Mouse (Mus musculus): Measurements from ENCODE around the gene Dop1b.

The Dop1b gene

DNA sequence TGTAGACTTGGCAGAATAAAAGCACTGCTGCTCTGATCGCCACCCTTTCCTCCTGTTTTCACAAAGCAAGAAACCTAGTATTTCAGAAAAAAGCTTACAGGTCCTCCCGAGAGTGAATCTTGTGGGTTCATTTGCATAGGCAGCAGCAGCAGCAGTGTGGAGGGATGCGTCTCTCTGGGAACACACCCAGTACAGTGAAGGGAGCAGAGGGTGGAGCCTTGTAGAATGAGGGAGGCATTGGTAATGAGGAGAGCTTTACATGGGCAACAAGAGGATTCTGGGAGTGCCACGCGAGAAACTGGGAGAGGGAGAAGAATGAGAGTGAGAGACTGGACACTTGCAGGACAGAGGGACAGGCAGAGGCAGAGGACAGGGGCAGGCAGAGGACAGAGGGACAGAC, 2.7 kb downstream of the Dop1b start:
- no peak for DNase-seq

DNA sequence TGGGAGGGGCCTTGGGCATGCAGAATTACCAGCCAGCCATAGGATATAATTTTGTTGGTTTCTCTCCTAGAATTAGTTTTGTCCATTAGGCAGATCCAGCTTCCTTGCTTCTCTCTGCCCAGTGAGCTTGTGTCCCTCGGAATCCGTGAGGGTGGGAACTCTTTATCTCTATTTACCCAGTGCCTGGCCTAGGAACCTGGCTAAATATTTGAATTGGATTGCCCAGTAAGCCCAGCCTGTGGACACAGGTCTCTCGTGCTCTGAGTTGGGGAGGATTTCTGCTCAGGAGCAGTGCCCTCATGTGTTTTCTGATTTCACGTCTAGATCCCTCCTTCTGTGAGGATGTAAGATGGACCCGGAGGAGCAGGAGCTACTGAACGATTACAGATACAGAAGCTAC, 4.1 kb downstream of the Dop1b start:
- DNase-seq = no peak

DNA sequence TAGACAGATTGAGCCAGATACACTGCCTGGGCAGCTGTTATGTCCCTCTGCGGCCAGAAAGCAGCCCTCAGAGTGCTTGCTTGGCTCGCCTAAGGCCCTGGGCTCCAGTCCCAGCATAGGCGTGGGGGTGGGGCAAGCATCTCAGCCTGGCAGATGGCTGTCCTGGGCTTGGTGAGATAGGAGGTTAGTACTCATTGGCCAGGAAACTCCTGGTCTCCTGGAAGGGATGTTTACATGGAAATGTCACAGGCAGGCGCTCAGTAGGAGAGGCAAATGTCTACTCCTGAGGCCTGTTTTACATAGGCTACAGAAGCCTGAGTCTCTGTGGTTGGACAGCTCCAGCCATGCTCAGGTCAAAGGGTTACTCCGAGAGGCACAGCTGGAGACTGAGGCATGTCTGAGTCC, 5.6 kb downstream of the Dop1b start:
- peak; percentile 82 for DNase-seq

DNA sequence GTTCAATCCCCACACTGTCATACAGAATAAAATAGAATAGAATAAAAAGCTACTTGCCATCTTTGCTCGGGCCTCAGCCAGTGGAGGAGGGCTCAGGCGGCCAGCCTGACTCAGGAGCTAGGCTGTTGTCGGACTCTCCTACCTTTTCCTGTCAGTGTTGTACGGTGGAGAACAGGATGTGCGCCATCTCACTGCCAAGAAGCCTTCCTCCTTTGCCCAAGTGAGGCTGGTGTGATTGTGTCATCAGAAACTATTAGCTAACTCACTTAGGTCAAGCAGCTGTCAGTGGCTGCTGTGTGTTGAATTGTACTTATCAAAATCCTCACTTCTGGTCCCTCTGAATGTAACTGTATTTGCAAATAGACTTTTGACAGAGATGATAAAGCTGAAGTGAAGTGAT, 10.1 kb downstream of the Dop1b start:
- DNase-seq = no peak

DNA sequence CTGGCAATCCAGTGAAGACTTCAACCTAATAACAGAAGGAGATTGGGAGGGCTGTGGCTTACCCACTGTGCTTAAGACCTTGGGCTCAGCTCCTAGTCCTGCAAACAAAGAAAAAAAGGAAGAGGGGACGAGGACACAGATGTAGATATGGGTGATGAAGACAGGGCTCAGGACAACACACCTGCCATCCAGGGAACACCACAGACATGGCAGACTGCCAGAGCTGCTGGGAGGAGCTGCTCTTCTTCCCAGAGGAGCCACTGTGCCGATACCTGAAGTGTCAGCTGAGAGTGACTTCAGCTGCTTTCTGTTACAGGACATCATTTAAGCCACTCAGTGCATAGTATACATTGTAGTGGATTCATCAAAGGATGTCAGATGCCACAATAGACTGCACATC, 10.8 kb downstream of the Dop1b start:
- no peak for DNase-seq

DNA sequence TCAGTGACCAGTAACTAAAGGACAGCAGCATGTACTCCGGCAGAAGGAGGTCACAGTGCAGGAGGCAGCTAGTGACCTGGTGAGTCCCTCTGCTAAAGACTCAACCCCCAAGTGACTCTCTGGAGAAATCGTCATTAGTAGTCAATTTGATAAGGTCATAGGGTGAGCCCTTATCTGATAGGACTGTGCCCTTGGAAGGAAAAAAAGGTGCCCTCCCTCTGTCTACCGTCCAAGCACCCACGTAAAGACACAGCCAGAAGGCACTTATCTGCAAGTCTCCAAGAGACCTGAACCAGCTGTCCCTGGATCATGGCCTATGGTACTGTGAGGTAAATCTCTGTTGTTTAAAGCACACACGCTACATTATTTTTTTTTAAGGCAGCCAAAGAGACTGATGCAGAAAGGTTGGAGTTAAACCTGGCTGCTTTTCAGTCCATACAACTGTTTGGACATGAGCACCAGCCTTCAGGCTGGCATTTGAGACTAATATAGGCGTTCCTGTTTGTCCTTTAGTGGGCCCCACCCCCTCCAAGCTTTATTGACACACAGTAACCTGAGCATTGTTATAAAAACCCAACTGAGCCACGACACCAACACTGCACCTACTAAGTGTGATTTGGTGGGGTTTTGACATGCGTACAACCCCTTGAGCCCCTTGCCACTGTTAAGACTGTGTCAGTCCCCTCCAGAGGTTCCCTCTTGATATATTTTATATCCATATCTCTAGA, 13.9 kb downstream of the Dop1b start:
- no peak for DNase-seq

DNA sequence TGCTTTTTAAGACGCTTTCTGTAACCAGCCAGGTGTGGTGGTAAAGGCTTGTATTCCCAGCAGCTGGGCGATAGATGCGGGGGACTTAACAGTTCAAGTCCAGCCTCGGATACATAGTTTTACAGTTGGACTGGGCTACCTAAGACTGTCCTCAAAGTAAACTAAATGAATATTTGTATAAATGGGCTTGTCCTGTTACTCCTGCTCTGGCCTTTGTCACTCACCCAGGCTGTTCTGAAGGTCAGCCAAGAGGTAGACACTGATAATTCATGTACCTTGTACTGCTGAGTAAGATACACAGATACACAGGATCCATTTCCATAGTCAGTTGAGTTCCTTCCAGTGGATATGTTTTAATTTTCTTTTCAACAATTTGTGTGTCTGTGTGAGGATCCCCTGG, 14.5 kb downstream of the Dop1b start:
- no peak for DNase-seq

DNA sequence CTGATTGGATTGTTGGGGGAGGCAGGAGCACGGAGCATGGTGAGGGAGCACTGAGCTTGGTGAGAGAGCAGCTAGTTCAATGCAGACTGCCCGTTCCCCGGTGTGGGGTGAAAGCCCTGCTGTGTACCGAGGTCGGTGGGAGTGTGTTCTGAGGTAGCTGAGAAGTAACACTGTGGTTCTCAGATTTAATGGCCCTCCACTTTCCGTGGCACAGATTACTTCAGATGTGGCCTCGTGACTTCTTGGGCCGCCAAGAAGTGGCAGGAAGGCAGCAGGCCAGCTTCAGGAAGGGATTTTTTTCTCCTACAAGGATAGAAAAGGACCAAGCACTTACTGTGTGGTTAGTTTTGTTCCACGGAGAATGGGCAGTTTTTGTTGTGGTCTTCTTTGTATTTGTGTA, 17.0 kb downstream of the Dop1b start:
- no peak for DNase-seq

DNA sequence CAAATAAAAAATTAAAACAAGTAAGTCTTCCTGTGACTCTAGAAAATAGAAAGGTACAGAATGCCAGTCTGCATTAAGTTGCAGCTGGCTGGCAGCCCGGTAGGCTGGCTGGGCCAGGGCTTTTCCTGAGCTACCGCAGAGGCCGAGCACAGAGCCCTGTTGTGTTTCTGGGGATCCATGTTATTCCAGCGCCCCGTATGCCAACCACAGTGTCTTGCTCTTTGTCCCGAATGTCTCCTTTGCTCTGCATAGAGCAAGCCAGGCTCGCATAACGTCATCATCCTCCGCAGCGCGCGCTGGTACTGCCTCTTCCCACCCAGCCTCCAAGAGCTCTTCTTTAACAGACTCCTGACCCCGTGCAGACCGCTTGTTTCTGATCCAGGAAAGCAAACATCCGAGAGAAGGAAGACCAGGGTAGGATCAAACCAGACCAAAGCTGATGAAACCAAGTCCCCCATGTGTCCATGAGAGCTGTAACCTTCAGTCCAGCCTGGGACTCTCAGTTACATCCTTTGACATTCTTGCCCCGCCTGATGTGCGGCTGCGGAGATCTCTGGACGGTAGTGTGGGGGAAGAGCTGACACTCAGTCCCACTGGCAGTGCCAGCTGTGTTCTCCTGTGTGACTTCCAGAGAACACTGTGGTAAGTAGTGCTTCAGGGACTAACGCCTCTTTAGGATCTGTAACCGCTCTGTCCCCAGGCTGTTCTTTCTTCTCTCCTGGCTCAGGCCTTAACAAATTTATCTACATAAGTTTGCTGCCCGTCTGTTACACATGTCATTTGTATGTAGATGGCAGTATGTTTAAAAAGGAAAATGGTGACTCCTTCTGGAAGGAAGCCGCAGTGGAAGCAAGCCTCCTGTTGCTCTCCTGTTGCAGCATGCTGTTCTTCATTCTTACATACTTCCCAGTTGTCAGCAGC, 18.4 kb downstream of the Dop1b start:
- peak; percentile 81 for DNase-seq

DNA sequence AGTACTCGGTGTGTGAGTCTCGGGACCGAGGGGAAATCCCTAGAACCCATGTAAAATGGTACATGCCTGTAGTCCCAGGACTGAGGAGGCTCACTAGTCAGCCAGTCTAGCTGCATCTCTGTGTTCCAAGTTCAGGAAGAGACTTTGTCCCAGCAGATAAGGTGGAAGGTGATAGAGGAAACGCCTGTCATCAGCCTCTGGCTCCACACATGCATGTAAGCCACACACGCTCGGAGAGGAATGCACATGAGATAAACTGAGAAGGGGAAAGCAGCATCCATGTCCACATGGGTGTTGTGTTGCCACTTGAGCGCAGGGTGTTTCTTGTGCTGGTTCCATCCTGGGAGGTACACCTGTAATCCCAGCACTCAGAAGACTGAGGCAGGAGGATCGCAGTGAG, 19.6 kb downstream of the Dop1b start:
- no peak for DNase-seq

DNA sequence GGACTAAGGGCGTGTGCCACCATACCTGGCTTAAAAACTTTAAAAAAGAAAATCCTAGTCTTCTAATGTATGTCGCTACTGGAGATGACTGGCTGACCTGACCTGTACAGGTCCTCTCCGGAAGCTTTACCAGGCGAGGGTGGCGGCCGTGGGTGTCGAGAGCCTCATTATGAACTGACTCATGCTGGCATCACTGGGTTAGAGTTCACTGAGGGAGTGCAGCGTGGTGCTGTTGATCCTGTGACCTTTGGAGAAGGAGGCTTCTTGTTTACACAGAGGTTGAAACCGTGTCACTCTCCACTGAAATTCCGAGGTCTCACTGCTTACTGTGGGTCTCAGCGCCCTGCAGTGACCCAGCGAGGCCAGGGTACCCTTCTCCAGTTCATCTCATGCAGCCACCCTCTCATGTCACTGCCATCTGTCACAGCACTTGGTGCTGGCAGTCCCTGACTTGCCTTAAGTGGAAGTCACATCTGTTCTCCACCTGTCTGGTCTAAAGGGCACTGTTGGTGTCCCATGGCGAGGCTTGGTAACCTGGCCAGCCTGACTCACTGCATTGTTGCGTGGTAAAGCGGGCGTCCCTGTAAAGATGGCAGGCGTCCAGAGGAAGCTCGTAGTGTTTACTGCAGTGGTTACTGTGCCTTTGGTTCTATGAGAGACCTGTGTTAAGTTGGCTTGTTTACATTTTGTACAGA, 21.3 kb downstream of the Dop1b start:
- no peak for DNase-seq

DNA sequence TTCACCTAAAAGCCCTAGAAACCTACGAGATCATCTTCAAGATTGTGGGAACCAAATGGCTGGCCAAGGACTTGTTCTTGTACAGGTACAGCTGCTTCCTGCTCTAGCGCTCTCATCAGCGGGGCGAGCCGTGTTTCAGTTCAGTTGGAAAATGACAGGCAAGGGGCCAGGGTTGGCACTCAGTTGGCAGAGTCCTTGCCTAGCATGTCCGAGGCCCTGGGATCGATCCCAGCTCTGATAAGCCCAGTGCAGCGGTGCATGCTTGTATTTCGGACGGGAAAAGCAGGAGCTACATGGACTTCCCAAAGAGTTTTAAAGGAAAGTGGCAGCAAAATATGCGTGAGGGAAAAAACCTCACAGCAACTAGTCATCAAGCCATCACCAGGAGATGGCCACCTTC, 27.5 kb downstream of the Dop1b start:
- DNase-seq = no peak

DNA sequence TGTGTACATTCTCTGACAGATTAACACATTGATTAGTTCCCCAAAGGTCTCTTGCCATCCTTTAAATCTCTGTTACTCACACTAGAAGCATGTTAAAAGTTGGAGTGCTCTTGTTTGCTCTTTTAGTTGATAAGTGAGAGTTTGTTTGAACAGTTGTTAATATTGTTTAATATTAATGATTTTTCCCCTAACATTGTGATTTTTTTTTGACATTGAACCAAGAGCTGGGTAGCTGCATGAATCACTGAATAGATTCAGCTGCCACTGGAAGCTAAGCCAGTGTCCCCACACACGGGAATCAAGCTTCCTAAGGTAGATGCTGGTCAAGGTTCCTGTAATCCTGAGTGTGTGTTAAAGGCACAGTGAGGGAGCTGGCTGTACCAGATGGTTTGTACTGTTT, 31.2 kb downstream of the Dop1b start:
- DNase-seq = no peak

DNA sequence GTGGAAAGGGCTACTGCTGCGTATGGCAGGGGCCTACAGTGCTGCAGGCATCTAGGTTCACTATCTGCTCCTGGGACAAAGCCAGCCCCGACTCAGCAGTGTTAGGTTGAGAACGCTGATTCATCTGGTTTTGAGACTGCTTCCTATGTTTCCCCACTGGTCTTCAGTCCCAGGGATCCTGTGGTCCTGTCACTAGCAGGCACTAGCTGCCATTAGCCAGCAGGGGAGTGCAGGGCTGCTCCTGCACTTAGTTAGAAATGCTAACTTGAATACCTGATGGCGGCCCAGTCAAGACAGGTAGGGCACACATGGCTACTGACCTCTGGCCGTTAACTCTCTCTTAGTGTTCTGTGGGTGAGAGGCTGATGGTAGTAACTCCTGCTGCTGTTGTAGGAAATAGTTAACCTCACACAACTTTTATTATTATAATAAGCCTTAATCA, 32.4 kb downstream of the Dop1b start:
- DNase-seq = no peak

DNA sequence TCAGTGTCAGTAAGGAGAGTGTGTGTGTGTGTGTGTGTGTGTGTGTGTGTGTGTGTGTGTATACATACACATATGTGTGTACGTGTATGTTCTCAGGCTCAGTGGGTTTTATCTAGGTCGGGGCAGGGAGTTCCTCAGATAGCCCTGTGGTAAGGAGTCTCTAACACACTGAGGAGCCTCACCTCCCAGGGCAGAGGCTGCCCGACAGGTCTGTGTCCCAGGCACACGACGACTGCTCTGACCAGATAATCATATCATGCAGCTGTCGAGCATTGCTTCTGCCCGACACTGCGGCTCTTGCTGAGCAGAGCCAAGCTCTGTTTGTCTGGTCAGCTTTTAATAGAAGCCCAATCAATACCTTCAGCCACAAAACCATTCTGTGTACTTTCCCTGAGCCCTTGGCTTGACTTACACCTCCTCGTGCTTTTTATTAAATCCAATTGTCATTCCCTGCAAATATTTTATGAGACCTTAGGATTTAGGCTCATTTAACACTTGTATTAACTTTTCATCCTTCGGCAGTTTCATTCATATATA, 33.2 kb downstream of the Dop1b start:
- no peak for DNase-seq

DNA sequence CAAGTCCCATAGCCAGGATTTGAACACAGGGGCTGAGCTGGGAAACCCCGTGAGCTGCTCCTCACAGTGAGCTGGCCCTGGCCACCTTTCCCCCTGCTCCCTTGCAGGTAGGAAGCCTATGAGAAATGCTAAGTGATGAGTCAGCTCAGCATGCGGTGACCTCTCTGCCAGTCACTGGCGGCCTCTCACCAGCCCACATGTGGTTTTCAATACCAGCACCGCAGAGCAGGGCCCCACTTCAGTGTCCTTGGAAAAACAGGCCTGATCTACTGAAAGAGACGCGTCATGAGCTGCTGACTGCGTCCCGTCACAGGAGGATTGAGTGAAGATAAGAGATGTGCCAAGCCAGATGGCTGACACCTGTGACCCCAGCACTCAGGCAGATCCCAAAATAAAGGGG, 34.7 kb downstream of the Dop1b start:
- no peak for DNase-seq

DNA sequence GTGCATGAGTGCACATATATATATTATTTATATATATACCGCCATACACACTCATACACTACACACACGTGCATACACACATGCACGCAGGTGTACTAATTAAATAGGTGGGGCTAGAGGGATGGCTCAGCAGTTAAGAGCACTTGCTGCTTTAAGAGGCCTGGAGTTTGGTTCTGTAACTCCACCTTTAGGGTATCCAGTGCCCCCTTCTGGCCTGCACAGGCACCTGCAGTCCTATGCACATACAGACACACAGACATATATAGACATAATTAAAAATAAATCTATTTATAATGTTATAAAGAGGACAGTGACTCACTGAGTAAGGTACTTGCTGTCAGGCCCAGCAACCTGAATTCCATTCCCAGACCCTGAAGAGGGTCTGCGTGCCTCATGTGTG, 35.3 kb downstream of the Dop1b start:
- DNase-seq = no peak

DNA sequence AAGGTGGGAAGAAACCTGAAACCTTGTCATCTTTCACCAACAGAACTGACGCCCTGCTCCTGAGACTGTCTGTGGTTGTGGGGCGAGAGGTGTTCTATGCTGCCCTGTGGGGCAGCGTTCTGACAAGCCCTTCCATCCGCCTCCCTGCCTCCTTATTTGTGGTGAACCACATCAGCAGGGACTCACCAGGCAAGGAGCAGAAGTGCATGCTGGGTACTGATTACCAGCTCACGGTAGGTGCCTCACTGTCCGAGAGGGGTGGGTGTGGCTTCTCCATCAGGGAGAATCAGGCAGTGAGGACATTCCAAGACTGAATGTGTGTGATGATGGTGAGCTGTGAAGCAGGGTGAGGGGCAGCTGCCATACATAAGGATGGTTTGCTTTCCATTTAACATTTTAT, 35.7 kb downstream of the Dop1b start:
- no peak for DNase-seq

DNA sequence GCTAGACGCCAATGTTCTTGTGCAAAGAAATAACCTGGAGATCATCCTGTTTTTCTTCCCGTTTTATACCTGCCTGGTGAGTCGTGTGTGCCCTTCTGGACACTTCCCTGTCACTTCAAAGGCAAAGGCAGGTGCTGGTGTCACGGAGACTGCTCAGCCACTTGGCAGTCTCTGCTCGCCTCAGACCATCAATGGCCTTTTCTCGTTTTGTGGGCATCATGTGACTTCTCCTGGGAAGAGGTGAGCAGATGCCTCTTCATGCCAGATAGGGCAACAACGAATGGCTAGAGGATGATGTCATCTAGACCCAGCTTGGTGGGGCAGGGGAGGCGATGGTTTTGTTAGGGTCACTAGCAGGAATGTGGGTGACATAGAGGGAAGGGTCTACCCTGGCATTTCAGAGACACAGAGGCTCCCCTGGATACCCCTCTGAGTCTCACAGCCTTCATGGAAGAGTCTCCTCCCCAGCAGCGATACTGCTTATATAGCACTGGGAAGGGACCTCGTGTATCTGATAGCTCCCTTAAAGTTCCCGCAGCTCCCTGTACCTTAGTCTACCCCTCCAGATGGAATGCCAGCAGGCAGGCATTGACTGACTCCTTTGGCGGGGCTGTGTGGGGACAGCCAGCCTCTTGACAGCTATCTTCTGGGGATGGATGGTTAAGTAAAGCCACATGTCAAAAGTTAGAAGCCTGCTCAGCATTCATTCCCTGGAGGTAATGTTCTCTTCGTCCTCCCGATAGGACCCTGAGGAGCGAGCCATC, 37.6 kb downstream of the Dop1b start:
- no peak for DNase-seq

DNA sequence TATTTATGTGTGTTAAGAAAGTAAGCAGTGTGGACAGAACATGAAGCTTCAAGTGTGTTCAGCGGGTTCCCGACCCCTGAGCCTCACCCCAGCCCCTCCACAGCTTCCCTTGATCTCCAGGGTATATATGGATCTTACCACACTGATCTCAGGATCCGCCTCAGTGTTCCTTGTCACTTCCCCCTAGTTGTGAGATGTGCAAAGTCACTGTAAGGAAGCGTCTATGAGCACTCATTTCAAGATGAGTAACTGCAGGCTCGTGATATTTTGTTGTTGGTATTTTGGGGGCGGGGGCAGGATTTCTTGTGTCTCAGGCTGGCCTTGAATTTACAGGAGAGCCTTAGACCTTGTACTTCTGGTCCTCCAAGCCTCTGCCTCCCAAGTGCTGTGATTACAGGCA, 38.8 kb downstream of the Dop1b start:
- DNase-seq = no peak

DNA sequence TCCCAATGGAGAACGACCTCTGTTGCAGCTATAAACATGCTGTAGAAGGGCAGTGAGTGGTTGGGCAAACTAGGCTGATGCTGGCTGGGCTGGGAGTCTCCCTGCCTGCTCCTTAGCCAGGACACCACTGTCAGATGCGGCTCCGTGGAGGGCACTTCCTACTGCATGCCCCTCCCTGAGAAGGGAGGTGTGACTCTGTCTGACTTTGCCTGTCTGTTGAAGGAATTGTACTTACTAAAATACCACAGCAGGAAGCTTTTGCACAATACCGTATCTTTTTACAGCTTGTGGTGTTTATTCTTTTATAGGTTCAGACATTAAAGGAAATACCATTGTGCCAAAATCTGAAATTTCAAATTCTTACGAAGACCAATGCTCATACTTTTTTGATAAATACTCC, 40.1 kb downstream of the Dop1b start:
- no peak for DNase-seq

DNA sequence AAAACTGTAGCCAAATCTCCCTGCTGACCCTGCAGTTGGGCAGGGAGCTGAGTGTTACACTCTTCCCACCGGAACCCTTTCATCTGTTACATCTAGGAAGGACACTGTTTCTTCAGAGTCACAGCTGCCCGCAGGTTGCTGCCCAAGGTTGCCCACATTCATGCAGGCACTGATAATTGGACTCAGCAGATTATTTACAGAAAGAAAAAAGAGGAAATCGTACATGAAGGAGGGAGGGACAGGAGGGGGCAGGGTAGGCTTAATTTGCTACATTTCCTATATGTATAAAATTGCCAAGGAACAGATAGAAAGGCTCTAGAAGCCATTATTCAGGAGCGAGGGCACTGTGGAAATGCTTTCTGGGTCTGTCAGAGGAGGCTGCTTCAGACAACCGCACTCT, 44.9 kb downstream of the Dop1b start:
- DNase-seq = no peak

DNA sequence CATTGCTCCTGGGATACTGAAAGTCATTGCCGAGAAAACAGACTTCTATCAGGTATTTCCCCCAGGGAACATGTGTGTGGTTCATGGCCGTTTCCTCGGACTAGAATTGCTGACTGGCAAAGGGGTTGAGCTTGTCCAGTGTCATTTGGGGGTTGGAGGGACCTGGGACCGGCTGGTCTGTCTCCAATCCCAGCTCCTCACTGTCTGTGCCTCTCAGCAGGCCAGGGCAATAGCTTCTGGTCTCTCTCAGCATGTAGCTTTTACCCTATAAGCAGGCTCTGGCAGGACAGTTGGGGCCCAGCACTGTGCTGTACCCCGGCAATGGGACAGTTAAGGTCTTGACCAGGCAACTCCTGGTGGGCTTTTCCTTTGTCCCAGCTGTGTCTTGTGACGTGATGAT, 51.7 kb downstream of the Dop1b start:
- DNase-seq = no peak
